Mouse (Mus musculus) c-Kit-negative CD71-positive TER-119-positive erythroid progenitor cells, embryonic 14.5 days (primary cell): ENCODE results near the gene Naf1.

Experiments
- DNase-seq: peaks from one replicate; pipeline ENCODE4 v3.0.0-alpha.2; 2013; ENCODE audit warnings: low read depth, low spot score

The Naf1 gene

DNA sequence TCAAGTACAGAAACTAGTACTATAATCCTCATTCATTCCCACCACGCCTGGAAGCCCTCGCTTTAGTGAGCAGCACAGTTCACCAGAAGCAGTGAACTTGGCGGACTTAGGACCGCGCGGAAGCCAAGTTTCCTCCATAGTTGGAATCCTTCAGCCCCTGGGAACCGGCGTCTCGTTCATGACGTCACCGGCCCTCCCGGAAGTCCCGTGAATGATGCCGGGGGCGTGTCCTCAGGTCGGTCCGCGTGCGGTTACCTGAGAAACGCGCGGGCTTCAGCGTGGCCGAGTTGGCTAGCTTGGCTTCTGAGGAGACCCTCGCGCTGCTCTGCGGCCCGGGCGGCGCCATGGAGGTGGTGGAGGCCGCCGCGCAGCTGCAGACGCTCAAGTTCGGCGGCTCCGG is at the start of gene Naf1:
Gene Naf1 (plus strand): TSS at position 195 of the 400 bp plus-strand sequence.
- DNase-seq: peak; percentile 77

DNA sequence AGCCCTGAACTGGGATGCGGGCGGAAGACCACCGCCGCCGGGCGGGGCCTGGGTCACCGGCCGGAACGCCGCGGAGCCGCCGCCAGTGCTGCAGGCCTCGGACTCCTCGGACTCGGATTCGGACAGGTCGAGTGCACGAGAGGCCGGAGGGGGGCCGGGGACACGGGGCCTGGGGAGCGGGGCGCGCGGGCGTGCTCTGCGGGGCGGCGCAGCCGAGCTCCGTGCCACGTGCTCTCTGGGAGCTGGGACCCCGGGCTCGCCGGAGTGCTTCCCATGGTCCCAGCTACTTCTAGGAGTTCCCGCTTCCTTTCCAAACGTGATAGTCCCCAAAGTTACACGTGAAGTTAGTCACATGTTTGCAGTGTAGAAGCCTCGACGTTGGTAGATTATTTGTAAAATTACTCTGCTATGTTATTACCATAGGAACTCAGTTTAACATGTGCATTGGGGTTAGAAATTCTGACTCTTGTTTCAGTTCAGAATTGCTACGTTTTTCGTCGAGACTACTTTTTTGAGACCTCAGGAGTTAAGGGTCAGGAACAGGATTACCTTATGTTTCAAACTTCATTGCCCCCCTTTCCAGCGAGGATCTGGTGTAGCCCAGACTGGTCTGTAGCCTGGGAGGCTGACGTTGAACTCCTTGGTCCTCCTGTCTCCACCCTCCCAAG is 1.0 kb downstream of the Naf1 start:
- DNase-seq: no peak

DNA sequence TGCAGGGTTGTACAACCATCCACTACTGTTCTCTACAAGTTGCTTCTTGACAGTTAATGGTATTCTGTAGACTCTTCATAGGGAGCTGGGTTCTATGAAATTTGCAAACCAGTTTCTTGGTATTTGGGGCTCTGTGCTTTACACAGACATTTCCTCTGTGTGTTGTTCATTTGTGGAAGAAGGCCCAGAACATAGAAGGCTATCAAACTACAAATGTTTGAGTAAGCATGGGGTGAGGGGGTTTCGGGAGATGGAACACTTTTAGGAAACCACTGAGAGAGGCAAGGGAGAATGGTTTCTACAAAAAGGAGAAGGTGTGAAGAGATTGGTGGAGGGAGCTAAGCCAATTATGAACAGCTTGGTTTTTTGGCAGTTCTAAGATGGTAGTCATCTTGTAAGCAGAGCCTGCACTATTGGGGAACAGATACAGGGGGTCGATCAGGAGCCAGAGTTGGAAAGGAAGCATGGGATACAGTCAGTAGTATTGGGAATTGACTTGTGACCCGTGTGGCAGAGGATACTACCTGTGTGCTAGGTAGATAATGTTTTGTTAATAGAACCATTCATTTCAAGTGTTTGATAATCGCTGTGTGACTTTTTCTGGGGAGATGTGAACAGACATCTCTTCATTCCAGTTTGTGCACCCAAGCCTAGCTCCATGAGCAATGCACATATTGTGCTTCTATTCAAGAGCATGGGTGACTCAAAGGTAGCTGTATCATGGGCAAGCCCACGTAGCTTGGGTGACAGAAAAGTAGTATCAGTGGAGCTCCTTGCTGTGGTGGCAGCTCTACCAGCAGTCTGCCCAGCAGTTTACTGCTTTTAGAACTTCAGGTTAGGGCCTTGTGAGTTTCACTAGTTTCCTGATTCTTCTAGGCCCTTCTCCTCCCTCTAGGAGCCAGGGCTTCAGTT is 1.8 kb downstream of the Naf1 start:
- DNase-seq: no peak

DNA sequence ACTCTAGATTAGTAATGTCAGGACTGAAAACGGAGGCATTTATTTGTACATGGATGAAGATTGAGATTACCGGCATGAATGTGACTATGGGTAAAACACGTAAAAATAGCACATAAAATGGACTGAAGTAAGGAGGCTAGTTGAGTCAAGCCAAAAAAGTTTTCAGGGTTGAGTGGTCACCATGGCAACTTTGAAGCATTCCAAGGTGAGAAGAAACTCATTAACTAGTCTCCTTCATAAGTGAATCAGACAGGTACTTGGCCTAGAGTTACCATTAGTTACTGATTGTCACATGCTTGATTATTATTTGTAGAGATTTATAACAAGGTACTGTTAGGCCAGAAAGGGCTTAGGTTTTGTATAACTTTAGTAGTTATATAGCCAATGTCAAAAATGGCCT is 3.7 kb downstream of the Naf1 start:
- no peak for DNase-seq

DNA sequence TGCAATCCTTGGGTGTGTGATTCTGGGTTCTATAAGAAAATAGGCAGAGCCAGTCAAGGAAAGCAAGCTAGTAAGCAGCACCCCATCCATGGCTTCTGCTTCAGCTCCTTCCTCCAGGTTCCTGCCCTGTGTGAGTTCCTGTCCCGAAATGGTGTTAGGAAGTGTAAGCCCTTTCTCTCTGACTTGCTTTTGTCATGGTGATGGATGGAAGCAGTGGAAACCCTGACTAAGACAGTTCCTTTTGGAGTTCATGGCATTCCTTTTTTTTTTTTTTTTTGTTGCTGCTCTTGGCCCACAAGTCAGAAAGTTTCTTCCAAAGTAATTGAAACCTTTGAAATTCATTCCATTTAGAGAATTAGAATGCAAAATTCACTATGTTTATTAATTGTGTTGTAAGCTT is 5.1 kb downstream of the Naf1 start:
- no peak for DNase-seq

DNA sequence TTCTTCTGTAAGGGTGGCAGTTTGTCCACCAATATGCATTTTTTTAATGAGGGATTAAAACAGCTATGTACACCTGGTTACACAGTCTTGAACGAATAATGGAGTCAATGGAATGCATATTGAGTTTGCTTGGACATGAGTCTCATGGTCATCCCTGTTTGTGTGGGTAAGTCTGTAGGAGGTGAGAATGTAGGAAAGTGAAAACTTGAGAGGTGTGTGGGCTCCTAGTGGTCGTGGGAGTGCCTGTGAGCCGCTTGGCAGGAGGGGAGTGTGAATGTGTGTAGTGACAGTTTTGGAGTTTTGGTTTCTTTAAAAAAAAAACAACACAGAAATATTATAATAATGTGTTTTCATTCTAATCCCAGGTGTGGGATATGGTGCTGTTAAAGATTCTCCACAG is 7.7 kb downstream of the Naf1 start:
- no peak for DNase-seq

DNA sequence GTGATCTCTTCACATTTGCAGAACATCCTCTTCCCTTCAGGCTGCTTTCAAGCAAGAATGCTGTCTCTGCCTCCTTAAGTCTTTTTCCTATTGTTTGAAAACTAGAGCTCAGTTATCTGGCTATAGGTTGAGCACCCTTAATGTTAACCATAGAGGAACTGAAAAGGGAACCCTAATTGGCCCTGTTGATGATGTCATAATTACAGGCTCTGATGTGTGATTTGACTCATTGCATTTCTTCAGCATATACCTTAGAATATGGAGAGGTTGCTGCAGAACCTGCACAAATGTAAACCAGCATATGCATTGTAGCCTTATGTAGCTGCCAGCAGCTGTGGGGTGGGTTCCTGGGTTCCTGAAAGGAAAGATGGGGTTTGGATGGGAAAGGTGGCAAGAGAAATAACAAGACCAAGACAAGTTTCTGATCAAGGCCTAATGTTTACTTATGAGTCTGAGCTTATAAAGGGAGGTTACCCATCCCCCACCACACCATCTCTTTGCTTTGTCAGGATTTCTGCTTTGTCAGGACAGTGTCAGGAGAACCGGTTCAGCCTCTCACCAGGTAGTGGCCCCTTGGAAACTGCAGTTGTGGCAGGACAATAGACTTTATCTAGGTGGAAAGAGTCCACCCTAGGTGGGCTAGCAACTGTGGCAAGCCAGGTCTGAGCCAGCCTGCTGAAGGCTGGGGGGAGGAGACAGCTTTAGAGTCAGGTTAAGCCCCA is 9.4 kb downstream of the Naf1 start:
- DNase-seq: no peak

DNA sequence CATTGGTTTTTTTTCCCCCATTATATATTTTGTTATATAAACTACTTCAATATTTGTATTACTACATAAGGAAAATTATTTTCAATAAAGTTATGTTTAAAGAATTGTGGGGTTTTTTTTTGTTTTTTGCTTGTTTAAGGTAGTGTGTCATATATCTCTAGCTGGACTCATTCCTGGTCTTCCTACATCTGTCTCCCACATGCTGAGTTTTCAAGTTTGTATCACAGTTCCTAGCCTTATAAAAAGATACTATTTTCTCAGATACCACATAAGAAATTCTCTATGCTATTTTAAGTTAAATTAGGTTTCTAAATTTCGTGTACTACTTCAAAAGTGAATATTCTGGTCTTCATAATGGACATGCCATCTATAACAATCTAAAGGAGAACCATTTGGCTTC is 23.8 kb downstream of the Naf1 start:
- DNase-seq: no peak

DNA sequence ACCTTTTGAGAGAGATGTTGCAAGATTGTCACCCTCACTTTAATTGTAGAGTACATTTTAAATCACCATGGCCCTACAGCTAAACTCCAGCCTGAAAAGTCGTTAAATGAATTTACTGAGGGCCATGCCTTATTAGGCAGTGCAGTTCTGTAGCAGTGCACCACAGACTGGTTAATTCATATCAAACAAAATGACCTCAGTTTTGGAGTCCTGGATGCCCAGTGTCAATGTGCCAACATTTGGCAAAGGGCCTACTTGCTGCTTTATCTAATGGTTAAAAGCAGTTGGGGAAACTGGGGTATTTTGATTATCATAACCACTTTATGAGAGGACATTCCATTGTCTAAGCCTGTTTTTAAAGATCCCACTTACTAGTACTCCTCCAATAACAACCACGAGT is 31.9 kb downstream of the Naf1 start:
- DNase-seq: no peak

DNA sequence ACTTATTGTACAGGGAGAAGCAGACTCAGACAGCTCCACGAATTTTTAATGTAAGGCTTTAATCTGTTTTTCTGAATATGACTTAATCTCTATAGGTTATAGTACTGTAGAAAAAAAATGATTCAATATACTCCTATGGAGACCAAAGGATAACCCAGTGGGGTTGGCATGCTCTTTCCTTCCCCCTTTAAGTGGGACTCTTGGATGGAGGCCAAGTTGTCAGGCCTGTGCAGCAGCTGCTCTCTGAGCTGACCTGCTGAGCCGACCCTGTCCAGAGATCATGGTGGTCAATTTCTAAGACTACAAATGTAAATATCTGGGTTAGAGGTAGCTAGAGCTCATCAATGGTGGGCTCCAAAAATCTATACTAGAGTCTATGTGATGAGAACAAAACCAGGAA is 45.0 kb downstream of the Naf1 start:
- no peak for DNase-seq

DNA sequence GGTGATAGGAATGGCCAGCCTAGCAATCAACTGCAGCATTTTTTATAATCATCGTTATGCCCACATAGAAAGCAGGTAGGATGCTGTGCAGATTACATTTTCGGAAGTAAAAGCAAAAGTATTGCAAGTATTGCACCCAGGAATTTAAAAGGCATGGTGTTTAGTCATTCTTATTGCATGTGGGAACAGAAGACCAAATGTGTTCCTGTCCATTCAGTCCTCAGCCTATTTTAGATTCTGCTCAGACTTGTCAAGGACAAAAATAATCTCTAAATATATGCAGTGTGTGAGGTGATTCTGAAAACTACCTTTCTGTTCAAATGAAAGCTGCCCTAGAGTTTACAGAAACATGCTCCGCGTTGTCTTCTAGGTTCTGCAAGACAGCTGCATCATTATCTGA is 45.5 kb downstream of the Naf1 start:
- DNase-seq: no peak

DNA sequence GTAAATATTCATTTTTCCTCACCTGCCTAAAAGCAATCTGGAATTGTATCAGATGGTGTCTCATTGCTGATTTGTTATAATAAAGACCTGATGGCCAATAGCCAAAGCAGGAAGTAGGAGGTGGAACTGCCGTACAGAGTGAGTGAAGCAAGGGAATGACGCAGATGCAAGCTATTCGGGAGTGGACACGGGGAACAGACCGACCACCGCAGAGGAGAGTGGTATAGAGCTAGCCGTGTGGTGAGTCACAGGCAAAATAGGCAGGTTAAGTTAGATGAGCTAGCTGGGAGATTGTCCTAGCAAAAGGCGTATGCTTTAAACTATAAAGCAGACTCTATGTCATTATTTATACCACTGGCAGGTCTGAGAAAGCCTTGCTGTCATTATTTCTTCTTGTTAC is 46.1 kb downstream of the Naf1 start:
- DNase-seq: no peak

DNA sequence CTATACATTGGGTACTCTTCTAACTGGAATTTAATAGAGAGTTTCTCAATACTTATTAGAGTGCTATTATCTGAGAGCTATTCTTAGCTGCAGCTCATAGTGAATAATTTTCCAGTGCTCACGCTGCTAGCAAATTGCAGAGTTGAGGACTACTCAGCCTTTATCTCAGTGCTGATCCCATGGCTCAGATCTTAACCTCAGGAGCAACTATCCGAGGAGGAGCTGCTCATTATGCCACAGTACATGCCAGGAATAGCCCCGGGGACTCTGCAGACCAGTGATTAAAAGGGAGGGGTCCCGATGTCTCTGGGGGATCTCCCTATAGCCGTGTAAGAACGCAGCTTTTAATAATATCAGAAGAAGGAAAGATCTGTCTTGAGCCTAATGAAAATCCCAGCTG is 50.7 kb downstream of the Naf1 start:
- no peak for DNase-seq

DNA sequence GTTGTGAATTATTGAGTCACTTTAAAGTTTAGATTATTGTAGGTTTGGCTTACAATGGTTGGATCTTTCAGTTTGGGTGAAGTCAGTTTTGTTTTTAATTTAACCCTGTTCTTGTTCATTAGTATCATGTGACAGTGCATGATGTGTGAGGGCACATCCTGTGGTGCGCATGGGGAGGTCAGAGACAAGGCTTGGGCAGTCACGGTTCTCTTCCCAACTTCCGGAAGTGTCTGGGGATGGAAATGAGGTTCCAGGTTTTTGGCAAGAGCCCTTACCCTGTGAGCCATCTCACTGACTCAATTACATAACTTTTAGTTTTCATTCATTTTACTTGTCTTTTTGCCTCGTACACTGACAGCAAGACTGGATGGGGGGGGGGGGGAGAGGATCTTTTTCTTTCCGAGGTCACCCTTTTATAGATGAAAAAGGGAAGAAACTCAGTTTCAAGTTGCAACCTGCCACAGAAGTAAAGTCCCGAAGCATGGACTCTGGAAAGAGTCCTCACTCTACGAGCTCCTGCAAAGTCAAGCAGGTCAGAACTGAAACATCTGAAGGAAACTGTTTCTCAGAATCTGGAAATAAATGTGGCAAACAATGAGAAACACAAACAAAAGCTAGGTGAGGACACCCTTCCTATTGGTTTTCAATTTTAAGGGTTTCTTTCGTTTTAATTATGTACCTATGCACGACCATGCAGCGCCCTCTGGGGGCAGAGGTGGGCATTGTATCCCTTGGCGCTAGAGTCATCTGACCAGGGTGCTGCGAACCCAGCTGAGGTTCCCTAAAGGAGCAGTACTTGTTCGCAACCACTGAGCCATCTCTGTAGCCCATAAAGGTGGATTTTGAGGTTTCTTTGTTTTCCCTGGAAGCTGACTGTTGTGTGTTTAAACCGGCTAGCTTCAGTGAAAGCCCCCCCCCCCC is 53.9 kb downstream of the Naf1 start:
- no peak for DNase-seq

DNA sequence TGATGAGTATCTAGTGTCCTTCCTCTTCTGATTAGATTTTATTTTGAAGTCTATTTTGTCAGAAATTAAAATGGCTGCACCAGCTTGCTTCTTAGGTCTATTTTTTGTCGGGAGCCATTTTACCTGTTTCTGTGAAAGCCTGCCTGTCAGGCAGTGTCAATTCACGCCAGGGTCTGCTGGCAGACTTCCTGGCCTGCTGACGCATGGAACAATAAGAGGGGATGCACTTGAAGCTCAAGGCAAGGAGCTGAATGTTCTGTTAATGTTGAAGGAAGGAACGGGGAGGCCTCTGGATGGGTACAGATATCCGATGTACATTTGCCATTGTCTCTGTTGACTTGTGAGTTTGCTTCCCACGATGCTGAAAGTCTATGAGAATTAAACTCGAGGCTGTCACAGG is 56.0 kb downstream of the Naf1 start:
- DNase-seq: no peak

DNA sequence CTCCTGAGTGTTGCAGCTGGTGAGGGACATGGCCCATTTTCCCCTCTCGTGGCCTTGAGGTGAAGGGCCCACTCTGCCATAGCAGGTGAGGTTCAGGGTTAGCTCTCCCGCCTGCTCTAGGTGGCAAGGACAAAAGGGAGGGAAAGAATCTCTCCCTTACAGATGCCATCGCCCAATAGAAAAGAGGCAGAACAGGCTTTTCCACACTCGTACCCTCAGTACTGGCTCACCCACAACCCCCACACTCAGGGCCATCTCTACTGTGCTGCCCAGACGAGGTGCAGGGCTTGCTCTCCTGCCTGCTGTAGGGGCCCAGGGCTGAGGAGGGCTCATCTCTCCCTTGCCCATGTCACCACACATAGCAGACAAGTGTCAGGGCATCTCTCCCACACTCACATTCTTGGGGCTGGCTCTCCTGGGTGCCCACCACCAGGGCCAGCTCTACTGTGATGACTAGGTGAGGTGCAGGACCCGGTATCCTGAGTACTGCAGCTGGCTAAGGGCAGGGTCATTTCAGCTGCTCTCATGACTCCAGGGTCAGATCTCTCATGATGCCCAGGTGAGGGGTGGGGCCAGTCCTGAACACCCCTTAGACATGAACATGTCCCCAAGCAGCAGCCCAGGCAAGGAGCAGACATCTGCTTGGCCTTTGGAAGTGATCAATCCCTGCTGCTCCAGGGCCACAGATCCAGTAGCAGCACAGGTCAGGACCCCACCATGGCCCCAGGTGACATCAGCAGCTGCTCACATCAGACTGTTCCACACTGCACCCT is 57.9 kb downstream of the Naf1 start:
- DNase-seq: no peak

DNA sequence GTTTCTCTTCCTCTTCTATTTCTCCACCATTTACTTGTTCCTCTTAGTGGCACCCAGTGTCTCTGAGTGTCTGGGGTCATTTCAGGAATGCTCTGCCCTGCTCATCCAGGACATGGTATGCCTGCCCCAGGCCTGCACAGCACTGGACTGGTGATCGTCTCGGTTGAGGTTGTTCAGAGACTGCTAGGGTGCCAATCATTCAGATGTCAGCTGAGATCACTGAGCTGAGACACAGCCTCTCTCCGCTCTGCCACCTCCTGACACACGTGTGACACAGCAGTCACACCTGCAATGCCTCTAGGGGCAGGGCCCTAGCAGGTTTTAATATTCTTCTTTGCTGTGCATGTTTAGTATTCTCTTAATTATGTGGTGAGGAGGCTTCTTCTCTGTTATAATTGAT is 58.5 kb downstream of the Naf1 start:
- no peak for DNase-seq

DNA sequence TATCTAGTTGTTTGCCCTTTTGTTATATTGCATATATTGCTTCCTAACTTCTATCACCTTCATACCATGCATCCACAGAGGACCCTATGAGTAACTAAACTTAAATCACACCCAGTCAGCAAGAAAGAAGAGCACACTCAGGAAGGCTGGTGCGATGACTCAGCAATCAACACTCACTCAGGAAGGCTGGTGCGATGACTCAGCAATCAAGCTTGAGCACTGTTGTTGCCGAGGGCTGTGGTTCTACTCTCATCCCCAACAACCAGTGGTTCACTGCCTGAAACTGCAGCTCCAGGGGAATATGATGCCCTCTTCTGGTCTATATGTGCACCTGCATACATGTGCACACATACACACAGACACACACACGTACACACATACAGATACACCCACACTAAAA is 73.7 kb downstream of the Naf1 start:
- DNase-seq: peak; percentile 5

DNA sequence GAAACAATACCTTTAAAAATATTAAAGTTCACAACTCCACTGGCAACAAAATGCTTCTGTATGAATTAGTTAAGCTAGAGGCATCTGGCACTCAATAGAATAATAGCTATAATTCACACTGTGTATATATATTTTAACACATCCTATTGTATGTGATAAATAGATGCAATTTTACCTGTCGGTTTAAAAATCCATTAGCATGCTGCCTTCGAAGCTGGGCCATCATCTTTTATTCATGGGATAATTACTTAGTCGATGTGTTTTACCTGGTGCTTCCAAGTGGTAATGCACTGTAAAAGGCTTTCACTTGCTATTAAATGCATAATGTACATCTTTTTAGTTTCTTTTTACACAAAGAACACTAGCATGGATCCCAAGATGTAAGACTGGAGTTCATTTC is 76.2 kb downstream of the Naf1 start:
- DNase-seq: no peak
